Mouse (Mus musculus): ENCODE results near the gene Wdhd1. TPM values are rescaled to one million over a fixed set of nuclear protein-coding genes. Genes with fewer than 3 reads are reported as not detected.

The Wdhd1 gene
- polyA plus RNA-seq, 1 experiment from 2014 or later, result 11.7 TPM

- Histone ChIP-seq H3K27ac (no peak overlapping the region), H3K9me3 (replicated peaks) (no peaks in the 10 kb centered on the region), H3K36me3 (no peaks in the 10 kb centered on the region), H3K4me1 (replicated peaks) (no peaks in the 10 kb centered on the region), H3K4me2 (no peak overlapping the region), H3K9ac (no peak overlapping the region), H3K4me3 (no peak overlapping the region), H3K27me3 (no peaks in the 10 kb centered on the region)
- ATAC-seq (replicated peaks; ENCODE audit: insufficient number of reproducible peaks, insufficient read depth, low FRiP score, low read depth), result no peak
- 86% methylated on average over 9 of the region's 9 CpGs for WGBS
Measured at GRCm38 (mm10) chr14:47218766-47219606, 57.7 kb downstream of the Wdhd1 start.

- Histone ChIP-seq H3K4me3 (no peak overlapping the region), H3K4me1 (replicated peaks) (no peaks in the 10 kb centered on the region), H3K9ac (no peak overlapping the region), H3K4me2 (no peak overlapping the region), H3K27me3 (no peaks in the 10 kb centered on the region), H3K36me3 (no peaks in the 10 kb centered on the region), H3K9me3 (replicated peaks) (no peaks in the 10 kb centered on the region), H3K27ac (no peak overlapping the region)
- WGBS, result 82% methylated on average over 2 of the region's 2 CpGs
- no peak for ATAC-seq (replicated peaks; ENCODE audit: insufficient number of reproducible peaks, insufficient read depth, low FRiP score, low read depth)
Measured at GRCm38 (mm10) chr14:47216541-47216940, 60.1 kb downstream of the Wdhd1 start.

GRCm38 (mm10) chr14:47214367-47214766 lies 62.3 kb downstream of the Wdhd1 start:
- Histone ChIP-seq H3K4me1 (replicated peaks) (no peaks in the 10 kb centered on the region), H3K9me3 (replicated peaks) (no peaks in the 10 kb centered on the region), H3K4me3 (no peak overlapping the region), H3K27me3 (no peaks in the 10 kb centered on the region), H3K27ac (no peak overlapping the region), H3K36me3 (no peaks in the 10 kb centered on the region), H3K4me2 (no peak overlapping the region), H3K9ac (no peak overlapping the region)
- WGBS, result 80% methylated on average over 5 of the region's 5 CpGs
- ATAC-seq (replicated peaks; ENCODE audit: insufficient number of reproducible peaks, insufficient read depth, low FRiP score, low read depth), result no peak

- H3K4me1 ChIP-seq (replicated peaks), result no peaks in the 10 kb centered on the region
- H3K27ac ChIP-seq, result no peak overlapping the region
- H3K9ac ChIP-seq, result no peak overlapping the region
- 75% methylated on average over 4 of the region's 4 CpGs for WGBS
- H3K4me2 ChIP-seq, result no peak overlapping the region
- H3K36me3 ChIP-seq, result no peaks in the 10 kb centered on the region
- H3K9me3 ChIP-seq (replicated peaks), result no peaks in the 10 kb centered on the region
- H3K4me3 ChIP-seq, result no peak overlapping the region
- ATAC-seq (replicated peaks; ENCODE audit: insufficient number of reproducible peaks, insufficient read depth, low FRiP score, low read depth), result no peak
- H3K27me3 ChIP-seq, result no peaks in the 10 kb centered on the region
Measured at GRCm38 (mm10) chr14:47213305-47213704, 63.4 kb downstream of the Wdhd1 start.

- Histone ChIP-seq H3K4me3 (no peak overlapping the region), H3K27ac (no peak overlapping the region), H3K4me2 (no peak overlapping the region), H3K27me3 (no peaks in the 10 kb centered on the region), H3K9me3 (replicated peaks) (no peaks in the 10 kb centered on the region), H3K4me1 (replicated peaks) (no peaks in the 10 kb centered on the region), H3K9ac (no peak overlapping the region), H3K36me3 (no peaks in the 10 kb centered on the region)
- no peak for ATAC-seq (replicated peaks; ENCODE audit: insufficient number of reproducible peaks, insufficient read depth, low FRiP score, low read depth)
- WGBS, result 88% methylated on average over 4 of the region's 4 CpGs
Measured at GRCm38 (mm10) chr14:47209669-47210164, 66.9 kb downstream of the Wdhd1 start.

GRCm38 (mm10) chr14:47208564-47209493 lies 67.8 kb downstream of the Wdhd1 start:
- Histone ChIP-seq H3K9me3 (replicated peaks) (no peaks in the 10 kb centered on the region), H3K4me1 (replicated peaks) (no peaks in the 10 kb centered on the region), H3K27me3 (no peaks in the 10 kb centered on the region), H3K36me3 (no peaks in the 10 kb centered on the region), H3K9ac (no peak overlapping the region), H3K27ac (no peak overlapping the region), H3K4me3 (no peak overlapping the region), H3K4me2 (no peak overlapping the region)
- WGBS, result 85% methylated on average over 12 of the region's 12 CpGs
- no peak for ATAC-seq (replicated peaks; ENCODE audit: insufficient number of reproducible peaks, insufficient read depth, low FRiP score, low read depth)

GRCm38 (mm10) chr14:47206601-47207000 lies 70.1 kb downstream of the Wdhd1 start:
- 81% methylated on average over 3 of the region's 3 CpGs for WGBS
- no peak for ATAC-seq (replicated peaks; ENCODE audit: insufficient number of reproducible peaks, insufficient read depth, low FRiP score, low read depth)
- H3K4me1 ChIP-seq (replicated peaks), result no peaks in the 10 kb centered on the region
- H3K4me3 ChIP-seq, result no peak overlapping the region
- H3K36me3 ChIP-seq, result no peaks in the 10 kb centered on the region
- no peaks in the 10 kb centered on the region for H3K27me3 ChIP-seq
- H3K4me2 ChIP-seq, result no peak overlapping the region
- no peaks in the 10 kb centered on the region for H3K9me3 ChIP-seq (replicated peaks)
- H3K27ac ChIP-seq, result no peak overlapping the region
- no peak overlapping the region for H3K9ac ChIP-seq

GRCm38 (mm10) chr14:47205270-47205972 lies 71.2 kb downstream of the Wdhd1 start:
- no peaks in the 10 kb centered on the region for H3K36me3 ChIP-seq
- no peak overlapping the region for H3K27ac ChIP-seq
- H3K4me3 ChIP-seq, result no peak overlapping the region
- no peaks in the 10 kb centered on the region for H3K9me3 ChIP-seq (replicated peaks)
- ATAC-seq (replicated peaks; ENCODE audit: insufficient number of reproducible peaks, insufficient read depth, low FRiP score, low read depth), result no peak
- H3K4me2 ChIP-seq, result no peak overlapping the region
- H3K9ac ChIP-seq, result no peak overlapping the region
- WGBS, result 90% methylated on average over 5 of the region's 5 CpGs
- H3K27me3 ChIP-seq, result no peaks in the 10 kb centered on the region
- H3K4me1 ChIP-seq (replicated peaks), result no peaks in the 10 kb centered on the region

GRCm38 (mm10) chr14:47197340-47197739 lies 79.3 kb downstream of the Wdhd1 start:
- no peaks in the 10 kb centered on the region for H3K36me3 ChIP-seq

GRCm38 (mm10) chr14:47196711-47197110 lies 79.9 kb downstream of the Wdhd1 start:
- 70% methylated on average over 8 of the region's 8 CpGs for WGBS
- no peak overlapping the region for H3K4me3 ChIP-seq
- no peak for ATAC-seq (replicated peaks; ENCODE audit: insufficient number of reproducible peaks, insufficient read depth, low FRiP score, low read depth)

More at GRCm38 (mm10) chr14:47197340-47197739, 79.3 kb downstream of the Wdhd1 start:
- no peak overlapping the region for H3K4me3 ChIP-seq
- no peak overlapping the region for H3K9ac ChIP-seq
- no peak for ATAC-seq (replicated peaks; ENCODE audit: insufficient number of reproducible peaks, insufficient read depth, low FRiP score, low read depth)
- H3K4me2 ChIP-seq, result no peak overlapping the region
- H3K27ac ChIP-seq, result no peak overlapping the region
- no peaks in the 10 kb centered on the region for H3K9me3 ChIP-seq (replicated peaks)
- 91% methylated on average over 3 of the region's 3 CpGs for WGBS
- H3K27me3 ChIP-seq, result no peaks in the 10 kb centered on the region
- H3K4me1 ChIP-seq (replicated peaks), result no peaks in the 10 kb centered on the region

GRCm38 (mm10) chr14:47194096-47194495 lies 82.6 kb downstream of the Wdhd1 start:
- Histone ChIP-seq H3K27ac (no peak overlapping the region), H3K27me3 (no peaks in the 10 kb centered on the region), H3K4me3 (no peak overlapping the region), H3K9ac (no peak overlapping the region), H3K4me1 (replicated peaks) (0 out of 2 replicates have a peak, but pooled peaks cover 2% of the 10 kb centered on the region), H3K9me3 (replicated peaks) (no peaks in the 10 kb centered on the region), H3K4me2 (no peak overlapping the region), H3K36me3 (no peaks in the 10 kb centered on the region)
- 29% methylated on average over 4 of the region's 4 CpGs for WGBS
- ATAC-seq (replicated peaks; ENCODE audit: insufficient number of reproducible peaks, insufficient read depth, low FRiP score, low read depth), result no peak

More at GRCm38 (mm10) chr14:47196711-47197110, 79.9 kb downstream of the Wdhd1 start:
- Histone ChIP-seq H3K4me1 (replicated peaks) (no peaks in the 10 kb centered on the region), H3K9me3 (replicated peaks) (no peaks in the 10 kb centered on the region), H3K9ac (no peak overlapping the region), H3K27me3 (no peaks in the 10 kb centered on the region), H3K36me3 (no peaks in the 10 kb centered on the region), H3K4me2 (no peak overlapping the region), H3K27ac (no peak overlapping the region)

Data from heart, embryonic 15.5 days (tissue).